Mouse (Mus musculus) testis, adult 2 months (tissue): ENCODE results near the gene Mylk. TPM values are rescaled to one million over a fixed set of nuclear protein-coding genes. Genes with fewer than 3 reads are reported as not detected.

Experiments used
- H3K27ac ChIP-seq: fragments of 200-500 bp; 2 replicates; pipeline ENCODE4 v1.5.1; 2012; ENCODE audit warnings: low read depth, low read length; ENCODE audit not compliant: control insufficient read depth, insufficient read depth
- H3K27me3 ChIP-seq: fragments of 200-500 bp; 2 replicates; pipeline ENCODE4 v1.6.1; 2012; ENCODE audit warnings: mild to moderate bottlenecking, low read length, moderate library complexity; ENCODE audit not compliant: control insufficient read depth, insufficient read depth
- H3K36me3 ChIP-seq: fragments of 200-500 bp; 2 replicates; pipeline ENCODE4 v1.6.1; 2012; ENCODE audit warnings: mild to moderate bottlenecking, low read length; ENCODE audit not compliant: control insufficient read depth, insufficient read depth
- H3K4me1 ChIP-seq: fragments of 200-500 bp; 2 replicates; pipeline ENCODE4 v1.6.1; 2012; ENCODE audit warnings: low read length; ENCODE audit not compliant: control insufficient read depth, insufficient read depth
- H3K4me3 ChIP-seq: fragments of 200-500 bp; 2 replicates; pipeline ENCODE4 v1.5.1; 2012; ENCODE audit warnings: low read depth, mild to moderate bottlenecking, low read length, moderate library complexity, mixed read lengths; ENCODE audit not compliant: control insufficient read depth
- CTCF ChIP-seq: fragments of 200-500 bp; IDR thresholded peaks from 2 replicates; pipeline ENCODE4 v1.5.1; 2012; ENCODE audit warnings: low read depth, mild to moderate bottlenecking, inconsistent platforms, low read length, moderate library complexity; ENCODE audit not compliant: control insufficient read depth, insufficient read depth, insufficient replicate concordance
- POLR2A ChIP-seq: fragments of 200-500 bp; IDR thresholded peaks from 2 replicates; pipeline ENCODE4 v1.6.1; 2012; ENCODE audit warnings: low read depth, mild to moderate bottlenecking, inconsistent platforms, low read length, moderate library complexity; ENCODE audit not compliant: control insufficient read depth
- polyA plus RNA-seq: library from polyadenylated mRNA; depleted of rRNA; stranded (reverse); fragments of >200 nt; gene quantifications from 2 replicates; pipeline ENCODE4 v1.2.3, GENCODE M21; 2012

Mylk gene
- polyA plus RNA-seq, 1 experiment: 25.3 TPM

GRCm38 (mm10) chr16:34752026-34752425 is 7.0 kb downstream of the Mylk start:
- Histone ChIP-seq H3K4me1 (no peaks in the 10 kb centered on the region), H3K4me3 (no peak overlapping the region), H3K36me3 (no peaks in the 10 kb centered on the region), H3K27me3 (no peaks in the 10 kb centered on the region), H3K27ac (no peak overlapping the region)
- TF ChIP-seq POLR2A (no peak), CTCF (no peak)

- Histone ChIP-seq H3K4me3 (no peak overlapping the region), H3K27me3 (no peaks in the 10 kb centered on the region), H3K27ac (no peak overlapping the region), H3K36me3 (no peaks in the 10 kb centered on the region), H3K4me1 (no peaks in the 10 kb centered on the region)
- no peak for TF ChIP-seq POLR2A
- TF ChIP-seq CTCF: no peak
Observed at GRCm38 (mm10) chr16:34752977-34753376, 8.0 kb downstream of the Mylk start.

DNA sequence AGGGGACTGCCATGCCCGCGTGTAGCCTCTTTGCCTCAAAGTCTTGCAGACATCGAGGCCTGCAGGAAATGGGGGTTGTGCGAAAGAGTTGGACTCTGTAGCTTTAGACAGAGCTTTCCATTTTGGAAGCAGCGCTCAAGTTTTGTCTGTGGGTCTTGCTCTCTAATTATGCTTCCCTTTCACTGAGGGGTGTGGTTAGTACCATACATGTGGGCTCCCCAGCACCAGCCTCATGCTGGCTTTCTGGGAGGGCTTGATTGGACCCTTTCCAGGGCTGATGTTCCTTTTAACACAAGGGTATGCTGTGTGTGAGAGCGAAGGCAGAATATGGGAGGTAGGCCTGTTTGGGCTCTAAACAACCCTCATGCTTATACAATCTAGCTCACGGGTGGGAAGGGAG is 12.0 kb downstream of the Mylk start:
- Histone ChIP-seq H3K27me3 (no peaks in the 10 kb centered on the region), H3K27ac (no peak overlapping the region), H3K36me3 (no peaks in the 10 kb centered on the region), H3K4me1 (no peaks in the 10 kb centered on the region), H3K4me3 (no peak overlapping the region)
- TF ChIP-seq CTCF (no peak), POLR2A (no peak)

DNA sequence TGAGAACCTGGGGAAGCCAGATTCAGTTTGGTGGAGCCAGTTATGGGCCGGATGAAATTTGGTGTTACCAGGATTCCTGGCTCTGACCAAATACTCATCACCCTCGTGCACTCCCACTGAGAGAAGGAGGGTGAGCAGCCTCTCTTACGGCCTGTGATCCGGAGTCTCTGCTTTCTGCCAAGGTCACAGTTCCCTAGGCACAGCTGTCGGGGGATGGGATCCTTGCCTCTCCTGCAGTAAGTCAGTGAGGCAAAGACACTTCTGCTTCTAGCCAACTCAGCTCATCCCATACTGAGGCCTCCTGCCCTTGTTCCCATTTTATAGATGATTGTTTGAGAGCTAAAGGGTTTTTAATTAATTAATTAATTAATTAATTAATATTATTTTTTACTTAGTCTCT is 13.2 kb downstream of the Mylk start:
- TF ChIP-seq POLR2A (no peak), CTCF (no peak)
- Histone ChIP-seq H3K4me3 (no peak overlapping the region), H3K27me3 (no peaks in the 10 kb centered on the region), H3K27ac (no peak overlapping the region), H3K36me3 (no peaks in the 10 kb centered on the region), H3K4me1 (no peaks in the 10 kb centered on the region)

- H3K27me3 ChIP-seq: no peaks in the 10 kb centered on the region
- no peaks in the 10 kb centered on the region for H3K36me3 ChIP-seq
- H3K27ac ChIP-seq: no peak overlapping the region
- no peak for TF ChIP-seq CTCF
- TF ChIP-seq POLR2A: no peak
- H3K4me3 ChIP-seq: no peak overlapping the region
- no peaks in the 10 kb centered on the region for H3K4me1 ChIP-seq
Observed at GRCm38 (mm10) chr16:34763959-34764591, 19.1 kb downstream of the Mylk start.

DNA sequence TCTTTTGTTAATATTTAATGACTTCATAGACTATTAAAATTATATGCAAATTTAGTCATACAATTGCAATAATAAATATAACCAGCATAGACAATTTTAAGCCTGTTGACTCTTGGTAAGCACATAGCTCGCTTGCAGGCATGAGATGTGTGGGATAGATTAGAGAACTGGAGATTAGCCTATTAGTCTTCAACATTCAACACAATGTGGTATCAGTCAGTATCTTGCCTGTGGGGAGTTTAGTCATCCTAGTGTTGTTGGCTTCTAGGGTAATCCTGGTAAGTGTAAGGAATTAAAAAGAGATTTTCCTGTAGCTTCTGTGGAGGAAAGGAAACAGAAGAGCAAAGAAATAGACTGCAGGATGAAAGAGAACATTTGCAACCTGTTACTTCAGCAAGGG is 20.7 kb downstream of the Mylk start:
- no peaks in the 10 kb centered on the region for H3K36me3 ChIP-seq
- H3K4me3 ChIP-seq: no peak overlapping the region
- TF ChIP-seq CTCF (no peak), POLR2A (no peak)
- no peak overlapping the region for H3K27ac ChIP-seq
- H3K4me1 ChIP-seq: no peaks in the 10 kb centered on the region
- H3K27me3 ChIP-seq: no peaks in the 10 kb centered on the region

DNA sequence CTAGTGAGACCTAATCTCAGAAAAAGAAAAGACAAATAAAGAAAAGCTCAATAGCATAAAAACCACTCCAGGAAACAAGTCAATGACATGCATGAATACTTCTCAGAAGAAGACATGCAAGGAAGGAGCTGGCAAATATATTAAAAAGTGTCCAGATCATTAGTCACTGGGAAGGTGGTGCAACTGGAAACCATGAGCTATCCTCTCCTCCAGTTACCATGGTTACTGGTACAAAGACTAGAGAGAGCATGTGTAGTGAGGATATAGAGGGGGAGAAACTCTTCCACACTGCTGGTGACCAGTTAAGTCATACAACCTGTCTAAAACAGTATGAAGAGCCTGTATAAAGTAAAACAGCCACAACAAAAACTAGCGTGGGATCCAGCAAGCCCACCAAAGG is 21.2 kb downstream of the Mylk start:
- Histone ChIP-seq H3K4me1 (no peaks in the 10 kb centered on the region), H3K27ac (no peak overlapping the region), H3K36me3 (no peaks in the 10 kb centered on the region), H3K27me3 (no peaks in the 10 kb centered on the region), H3K4me3 (no peak overlapping the region)
- TF ChIP-seq POLR2A: no peak
- TF ChIP-seq CTCF: no peak

DNA sequence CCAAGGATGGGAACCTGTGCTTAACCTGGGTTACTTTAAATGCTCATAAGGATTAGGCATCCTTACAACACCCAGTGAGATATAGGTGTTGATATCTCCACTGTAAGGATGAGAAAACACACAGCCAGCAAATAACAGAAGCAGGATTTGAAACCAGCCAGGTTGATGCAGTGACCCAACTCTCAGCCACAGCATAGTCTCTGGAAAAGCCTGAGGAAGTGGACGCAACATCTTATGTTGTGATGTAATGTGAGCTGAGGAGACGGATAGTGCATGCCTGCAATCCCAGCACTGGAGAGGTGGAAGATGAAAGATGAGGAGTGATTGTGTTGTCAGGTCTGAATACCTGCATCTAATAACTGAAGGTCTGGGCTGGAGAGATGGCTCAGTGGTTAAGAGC is 22.4 kb downstream of the Mylk start:
- H3K27ac ChIP-seq: no peak overlapping the region
- no peak for TF ChIP-seq POLR2A
- H3K36me3 ChIP-seq: no peaks in the 10 kb centered on the region
- H3K4me1 ChIP-seq: no peaks in the 10 kb centered on the region
- no peak overlapping the region for H3K4me3 ChIP-seq
- H3K27me3 ChIP-seq: no peaks in the 10 kb centered on the region
